Mouse (Mus musculus): ENCODE data around the gene Zmpste24.
"Not testable (repeated sequence)": the region's sequence is repeated elsewhere in the genome, so short reads cannot be mapped to it uniquely, and the experiment has no call there.

Gene Zmpste24

GRCm38 (mm10) chr4:121097650-121098378, at the start of gene Zmpste24:
TSS of gene Zmpste24 (minus strand) at chr4:121098241.
- DNase-seq: peak; percentile 81

GRCm38 (mm10) chr4:121109126-121109525, 11.1 kb upstream of the Zmpste24 start, which contains the start of gene Tmco2:
TSS of gene Tmco2 (minus strand) at chr4:121109226.
- no peak for DNase-seq

GRCm38 (mm10) chr4:121103304-121103703, 5.3 kb upstream of the Zmpste24 start:
- DNase-seq: no peak

GRCm38 (mm10) chr4:121090211-121090610, 7.8 kb downstream of the Zmpste24 start:
- peak; percentile 52 for DNase-seq

- DNase-seq: no peak
Observed at GRCm38 (mm10) chr4:121088696-121089095, 9.3 kb downstream of the Zmpste24 start.

GRCm38 (mm10) chr4:121084506-121084905, 13.5 kb downstream of the Zmpste24 start:
- no peak for DNase-seq

GRCm38 (mm10) chr4:121080395-121080794, 17.6 kb downstream of the Zmpste24 start:
- no peak for DNase-seq

- peak; percentile 41 for DNase-seq
Observed at GRCm38 (mm10) chr4:121077915-121078646, 20.0 kb downstream of the Zmpste24 start.

GRCm38 (mm10) chr4:121074250-121074649, 23.8 kb downstream of the Zmpste24 start:
- DNase-seq: no peak

GRCm38 (mm10) chr4:121065336-121065735, 32.7 kb downstream of the Zmpste24 start:
- no peak for DNase-seq

GRCm38 (mm10) chr4:121059218-121059617, 38.8 kb downstream of the Zmpste24 start:
- not testable (repeated sequence) for DNase-seq

- DNase-seq: no peak
Observed at GRCm38 (mm10) chr4:121057032-121057431, 41.0 kb downstream of the Zmpste24 start.

GRCm38 (mm10) chr4:121056342-121056741, 41.7 kb downstream of the Zmpste24 start:
- DNase-seq: no peak

GRCm38 (mm10) chr4:121052454-121053323, 45.4 kb downstream of the Zmpste24 start:
- DNase-seq: no peak

- DNase-seq: no peak
Observed at GRCm38 (mm10) chr4:121051863-121052262, 46.2 kb downstream of the Zmpste24 start.

- no peak for DNase-seq
Observed at GRCm38 (mm10) chr4:121042946-121043345, 55.1 kb downstream of the Zmpste24 start.

- DNase-seq: no peak
Observed at GRCm38 (mm10) chr4:121042472-121042871, 55.6 kb downstream of the Zmpste24 start.

- no peak for DNase-seq
Observed at GRCm38 (mm10) chr4:121040897-121041671, 57.0 kb downstream of the Zmpste24 start.

- no peak for DNase-seq
Observed at GRCm38 (mm10) chr4:121040323-121040722, 57.7 kb downstream of the Zmpste24 start.

- no peak for DNase-seq
Observed at GRCm38 (mm10) chr4:121039331-121040115, 58.5 kb downstream of the Zmpste24 start, which contains the start of gene Col9a2. TSS of gene Col9a2 (plus strand) at chr4:121039385.

GRCm38 (mm10) chr4:121033006-121033405, 65.0 kb downstream of the Zmpste24 start:
- no peak for DNase-seq

All from kidney, adult 11 months (tissue).